Mouse (Mus musculus) erythroblast, embryonic 14.5 days (primary cell): Measurements from ENCODE around the gene Tbc1d8.

Experiments
- GATA1 ChIP-seq: IDR thresholded peaks from 2 replicates; pipeline ENCODE4 v1.6.1; 2012; ENCODE audit warnings: low read length, inconsistent platforms, mixed read lengths
- TAL1 ChIP-seq: IDR thresholded peaks from 3 replicates; pipeline ENCODE4 v1.6.1; 2012; ENCODE audit warnings: low read length, inconsistent platforms, mixed read lengths

- TF ChIP-seq GATA1, result no peak
- TF ChIP-seq TAL1, result no peak
Observed at GRCm38 (mm10) chr1:39478896-39479200, 293 bp upstream of the Tbc1d8 start.
